Mouse (Mus musculus): ENCODE data around the gene Psmd6. TPM values are rescaled to one million over a fixed set of nuclear protein-coding genes. Genes with fewer than 3 reads are reported as not detected.

Gene Psmd6
- 146 TPM for polyA plus RNA-seq (2017; shearing (Covaris generic))

DNA sequence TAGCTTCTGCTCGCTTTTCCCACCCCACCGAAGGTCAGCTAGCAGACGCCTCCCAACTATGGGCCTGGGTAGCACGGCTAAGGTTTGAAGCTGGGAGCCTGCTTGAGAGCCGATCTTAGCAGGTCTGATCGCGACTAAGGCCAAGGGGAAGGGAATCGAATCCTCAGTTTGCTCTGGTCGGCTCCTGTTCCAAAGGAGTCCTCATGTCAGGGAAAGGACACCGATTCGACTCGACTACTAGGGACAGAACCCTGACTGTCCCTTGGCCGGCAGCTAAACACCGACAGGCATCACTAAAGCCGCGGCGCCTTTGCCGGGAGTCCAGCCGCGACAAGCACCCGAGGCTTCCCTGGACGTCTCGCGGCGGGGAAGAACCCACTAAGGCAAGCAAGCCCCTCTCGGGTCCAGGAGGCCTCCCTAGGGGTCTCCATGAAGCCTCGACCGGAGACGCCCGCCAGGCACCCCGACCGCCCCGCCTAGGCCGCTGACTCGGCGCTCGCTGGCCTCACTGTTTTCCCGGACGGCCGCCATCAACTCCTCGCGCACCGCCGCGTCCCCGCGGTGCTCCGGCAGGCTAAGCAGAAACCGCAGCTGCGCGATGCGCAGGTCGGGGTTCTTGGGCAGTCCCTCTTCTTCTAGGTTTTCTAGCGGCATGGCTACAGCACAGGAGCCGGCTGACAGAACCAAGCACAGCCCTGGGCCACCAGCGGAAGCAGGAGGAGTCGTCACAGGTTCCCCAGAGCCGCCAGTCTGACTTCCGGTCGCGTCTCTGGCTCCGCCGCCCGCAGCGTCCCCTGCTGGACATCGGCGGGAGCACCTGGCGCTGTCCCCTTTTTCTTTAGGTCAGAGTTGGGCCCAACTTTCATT, at the start of gene Psmd6:
Gene Psmd6 (minus strand): TSS at position 755 of the 867 bp plus-strand sequence.

Other genes with a start within 250 kb of the Psmd6 start
- gene Gm281, start 206.5 kb downstream of the Psmd6 start, polyA plus RNA-seq (2017; shearing (Covaris generic)): not detected
- 31.6 TPM for gene Atxn7, start 159.5 kb downstream of the Psmd6 start, polyA plus RNA-seq (2017; shearing (Covaris generic))
- 155 TPM for gene Thoc7, start 159.1 kb downstream of the Psmd6 start, polyA plus RNA-seq (2017; shearing (Covaris generic))
- not detected for gene Olfr720, start 65.9 kb upstream of the Psmd6 start, polyA plus RNA-seq (2017; shearing (Covaris generic))
- 0.10 TPM for gene Olfr31, start 201.8 kb upstream of the Psmd6 start, polyA plus RNA-seq (2017; shearing (Covaris generic))
- 16.8 TPM for gene Il3ra, start 225.3 kb upstream of the Psmd6 start, polyA plus RNA-seq (2017; shearing (Covaris generic))

Data from CD4-positive, CD25-positive, alpha-beta regulatory T cell (primary cell).